Mouse (Mus musculus) midbrain, postnatal 0 days (tissue): Measurements from ENCODE around the gene Ranbp3. TPM values are rescaled to one million over a fixed set of nuclear protein-coding genes. Genes with fewer than 3 reads are reported as not detected.

Experiments used
- ATAC-seq: fragments of 200-750 bp; cut with Nextera tagmentation; 2 replicates; pipeline ENCODE4 v1.8.0; 2017; ENCODE audit warnings: moderate number of reproducible peaks, mild to moderate bottlenecking, moderate TSS enrichment, moderate library complexity; ENCODE audit not compliant: low FRiP score
- DNase-seq: peaks from one replicate; pipeline ENCODE4 v3.0.0-alpha.2; 2015; ENCODE audit warnings: low spot score
- H3K27ac ChIP-seq: fragments of 300-500 bp; sonication (generic); 2 replicates; pipeline ENCODE4 v1.5.1; 2014; ENCODE audit warnings: low read depth, mild to moderate bottlenecking, low read length, mixed read lengths
- H3K27me3 ChIP-seq: fragments of 300-500 bp; sonication (generic); 2 replicates; pipeline ENCODE4 v1.6.1; 2014; ENCODE audit warnings: low read length, control low read depth, mixed read lengths; ENCODE audit not compliant: insufficient read depth
- H3K36me3 ChIP-seq: fragments of 300-500 bp; sonication (generic); 2 replicates; pipeline ENCODE4 v1.6.1; 2014; ENCODE audit warnings: low read length, control low read depth, mixed read lengths; ENCODE audit not compliant: insufficient read depth
- H3K4me1 ChIP-seq: fragments of 300-500 bp; sonication (generic); 2 replicates; pipeline ENCODE4 v1.6.1; 2014; ENCODE audit warnings: mild to moderate bottlenecking, control low read depth, antibody characterized with exemption, low read length, mixed read lengths; ENCODE audit not compliant: insufficient read depth
- H3K4me2 ChIP-seq: fragments of 300-500 bp; sonication (generic); 2 replicates; pipeline ENCODE4 v1.6.1; 2014; ENCODE audit warnings: low read depth, mild to moderate bottlenecking, low read length, mixed read lengths; ENCODE audit not compliant: poor library complexity, severe bottlenecking
- H3K4me3 ChIP-seq: fragments of 300-500 bp; sonication (generic); 2 replicates; pipeline ENCODE4 v1.5.1; 2014; ENCODE audit warnings: low read depth, mild to moderate bottlenecking, low read length, moderate library complexity
- H3K9ac ChIP-seq: fragments of 300-500 bp; sonication (generic); replicated peaks from 2 replicates; pipeline ENCODE4 v1.6.1; 2014; ENCODE audit warnings: mild to moderate bottlenecking, low read length, moderate library complexity, mixed read lengths; ENCODE audit not compliant: poor library complexity, severe bottlenecking
- H3K9me3 ChIP-seq: fragments of 300-500 bp; sonication (generic); 2 replicates; pipeline ENCODE4 v1.6.1; 2016; ENCODE audit warnings: low read length, control low read depth
- CTCF ChIP-seq: IDR thresholded peaks from 2 replicates; pipeline ENCODE4 v1.5.1; 2016; ENCODE audit warnings: antibody characterized with exemption, mild to moderate bottlenecking
- WGBS: fragments of 180-500 bp; shearing (Covaris S2); extraction: QIAGEN DNeasy Blood & Tissue Kit; methylation state at CpG from one replicate; pipeline ENCODE4 v1.1.7; 2014; 5-methylcytosine and 5-hydroxymethylcytosine counted together
- polyA plus RNA-seq: library from polyadenylated mRNA; unstranded; fragments of >200 nt; fragmentation: Nextera tagmentation; extraction: Ambion mirVana; gene quantifications from 2 replicates; pipeline ENCODE4 v1.2.1, GENCODE M21; 2015
- total RNA-seq: library from RNA; depleted of rRNA; stranded (reverse); fragments of >200 nt; gene quantifications from 2 replicates; pipeline ENCODE4 v1.2.3, GENCODE M21; 2014

Gene Ranbp3
- total and polyA plus RNA-seq, 2 experiments from 2014 or later: 96.0 to 136 TPM

DNA sequence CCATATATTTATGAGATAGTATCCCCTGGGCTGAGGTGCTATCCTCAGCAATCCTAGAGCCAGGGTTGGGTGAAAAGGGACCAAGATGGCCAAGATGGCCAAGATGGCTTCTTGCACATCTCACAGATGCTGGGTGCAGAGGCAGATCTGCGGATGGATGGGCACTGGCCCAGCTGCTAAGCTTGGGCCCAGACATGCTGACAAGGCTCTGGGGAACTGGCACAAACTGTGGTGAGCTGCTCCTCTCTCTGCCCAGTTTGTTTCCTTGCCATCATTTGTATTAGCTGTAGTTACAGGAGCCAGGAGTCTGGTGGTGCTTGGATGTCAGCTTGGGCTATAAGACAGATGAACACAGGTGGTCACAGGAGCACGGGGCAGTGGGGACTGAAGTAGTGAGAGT, 11.6 kb downstream of the Ranbp3 start:
- no peak overlapping the region for H3K4me2 ChIP-seq
- no peaks in the 10 kb centered on the region for H3K4me1 ChIP-seq
- peaks cover 32% of the 10 kb centered on the region for H3K36me3 ChIP-seq
- no peak for ATAC-seq
- no peaks in the 10 kb centered on the region for H3K27me3 ChIP-seq
- H3K9ac ChIP-seq: no peak overlapping the region
- DNase-seq: peak; percentile 19
- no peak for TF ChIP-seq CTCF
- 82% methylated on average over 2 of the region's 2 CpGs for WGBS
- H3K9me3 ChIP-seq: no peaks in the 10 kb centered on the region
- H3K27ac ChIP-seq: no peak overlapping the region
- no peak overlapping the region for H3K4me3 ChIP-seq

DNA sequence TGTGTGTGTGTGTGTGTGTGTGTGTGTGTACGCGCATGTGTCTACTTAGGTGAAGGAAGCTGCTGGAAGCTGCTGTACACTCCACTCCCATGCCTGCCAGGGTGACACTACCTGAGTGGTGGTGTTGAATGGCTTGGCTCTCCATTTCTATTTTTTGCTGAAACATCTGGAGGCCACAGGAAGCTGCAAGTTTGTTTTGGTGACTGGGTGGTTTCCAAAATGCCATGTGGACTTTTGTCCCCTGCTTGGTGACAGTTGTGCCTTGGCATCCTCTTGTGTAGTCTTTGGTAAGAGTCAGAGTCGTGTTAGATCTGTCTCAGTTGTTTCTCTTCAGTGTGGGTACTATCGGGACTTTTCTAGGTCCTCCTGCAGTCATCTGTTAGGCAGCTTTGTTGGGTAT, 13.7 kb downstream of the Ranbp3 start:
- peaks cover 41% of the 10 kb centered on the region for H3K36me3 ChIP-seq
- no peak overlapping the region for H3K9ac ChIP-seq
- TF ChIP-seq CTCF: no peak
- H3K9me3 ChIP-seq: no peaks in the 10 kb centered on the region
- H3K4me1 ChIP-seq: no peaks in the 10 kb centered on the region
- ATAC-seq (no peak), DNase-seq (no peak)
- H3K4me2 ChIP-seq: no peak overlapping the region
- H3K27ac ChIP-seq: no peak overlapping the region
- H3K27me3 ChIP-seq: no peaks in the 10 kb centered on the region
- 86% methylated on average over 4 of the region's 4 CpGs for WGBS
- no peak overlapping the region for H3K4me3 ChIP-seq

- DNase-seq (no peak), ATAC-seq (no peak)
- Histone ChIP-seq H3K4me3 (no peak overlapping the region), H3K9ac (no peak overlapping the region), H3K9me3 (no peaks in the 10 kb centered on the region), H3K4me1 (no peaks in the 10 kb centered on the region), H3K4me2 (no peak overlapping the region), H3K27me3 (no peaks in the 10 kb centered on the region), H3K36me3 (peaks cover 42% of the 10 kb centered on the region), H3K27ac (no peak overlapping the region)
- no peak for TF ChIP-seq CTCF
Measured at GRCm38 (mm10) chr17:56688045-56688444, 15.0 kb downstream of the Ranbp3 start.

GRCm38 (mm10) chr17:56688689-56689088, 15.6 kb downstream of the Ranbp3 start:
- Histone ChIP-seq H3K4me1 (no peaks in the 10 kb centered on the region), H3K9ac (no peak overlapping the region), H3K4me3 (no peak overlapping the region), H3K4me2 (no peak overlapping the region), H3K36me3 (peaks cover 42% of the 10 kb centered on the region), H3K27me3 (no peaks in the 10 kb centered on the region), H3K9me3 (no peaks in the 10 kb centered on the region), H3K27ac (no peak overlapping the region)
- DNase-seq: no peak
- no peak for TF ChIP-seq CTCF
- 96% methylated on average over 2 of the region's 2 CpGs for WGBS
- ATAC-seq: no peak

DNA sequence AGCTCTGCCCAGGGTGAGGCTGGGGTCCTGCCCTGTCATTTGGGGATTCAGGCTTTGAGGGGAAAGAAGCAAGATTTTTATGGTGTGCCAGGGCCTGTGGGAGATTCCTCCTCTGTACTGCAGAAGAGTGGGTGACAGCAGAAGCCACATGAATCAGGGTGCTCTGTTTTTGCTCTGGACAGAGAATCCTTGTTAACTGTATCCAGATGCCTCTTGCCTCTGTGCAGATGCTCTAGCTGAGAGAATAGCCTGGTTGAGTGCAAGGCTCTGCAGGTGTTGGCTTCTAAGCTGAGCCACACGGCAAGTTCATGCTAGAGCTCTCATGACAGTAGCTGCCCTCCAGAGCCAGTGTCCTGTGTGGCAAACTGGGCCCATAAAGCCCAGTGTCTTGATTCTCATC, 20.3 kb downstream of the Ranbp3 start:
- H3K9ac ChIP-seq: no peak overlapping the region
- no peak overlapping the region for H3K27ac ChIP-seq
- ATAC-seq: no peak
- no peak overlapping the region for H3K4me2 ChIP-seq
- H3K4me3 ChIP-seq: no peak overlapping the region
- H3K4me1 ChIP-seq: no peaks in the 10 kb centered on the region
- no peaks in the 10 kb centered on the region for H3K9me3 ChIP-seq
- H3K27me3 ChIP-seq: no peaks in the 10 kb centered on the region
- 69% methylated on average over 1 of the region's 1 CpGs for WGBS
- DNase-seq: no peak
- no peak for TF ChIP-seq CTCF
- peaks cover 40% of the 10 kb centered on the region for H3K36me3 ChIP-seq

- no peak overlapping the region for H3K4me2 ChIP-seq
- TF ChIP-seq CTCF: no peak; the same call in 1 of the 2 replicates
- H3K9ac ChIP-seq: no peak overlapping the region
- no peaks in the 10 kb centered on the region for H3K27me3 ChIP-seq
- ATAC-seq: no peak
- DNase-seq: peak; percentile 82
- 33% methylated on average over 6 of the region's 6 CpGs for WGBS
- H3K4me3 ChIP-seq: no peak overlapping the region
- H3K9me3 ChIP-seq: no peaks in the 10 kb centered on the region
- peaks cover 44% of the 10 kb centered on the region for H3K36me3 ChIP-seq
- H3K27ac ChIP-seq: no peak overlapping the region
- H3K4me1 ChIP-seq: no peaks in the 10 kb centered on the region
Measured at GRCm38 (mm10) chr17:56693851-56694310, 20.8 kb downstream of the Ranbp3 start.
